18 mouse cellular contexts compared by ENCODE assay signal in genomic region chr12:30202763-30203162, GRCm38 (mm10).
DNase-seq lines count a peak whose midpoint lies in the region; ATAC-seq and TF ChIP-seq lines count a peak whose summit lies in the region.
"Had no signal": no experiment of that assay in that cellular context is flagged by ENCODE, and none has a peak within 500 bp of the region (broad histone marks: within the 10 kb centered on the region; RNA-seq: fewer than 3 reads in every experiment).

No protein-coding gene starts in this region.

- peak; percentile 51; the same call in 1 of the 2 replicates for ATAC-seq in limb, embryonic 13.5 days (ENCODE audit: low FRiP score, low read depth)
- peak; percentile 65 for ATAC-seq in limb, embryonic 14.5 days (ENCODE audit: low FRiP score, low read depth)
- ATAC-seq: activated CD4-positive, CD25-positive, alpha-beta regulatory T cell, adult 4 months; CD4-positive, CD25-positive, alpha-beta regulatory T cell, adult 4 months; Patski had no signal

- peaks cover 9% of the 10 kb centered on the region; the same call in 1 of the 2 replicates for H3K4me1 ChIP-seq in limb, embryonic 13.5 days
- no peaks in the 10 kb centered on the region for H3K4me1 ChIP-seq in limb, embryonic 10.5 days
- 0 out of 2 replicates have a peak, but pooled peaks cover 2% of the 10 kb centered on the region for H3K4me1 ChIP-seq in limb, embryonic 14.5 days (ENCODE audit: control insufficient read depth, insufficient read depth, low read length)

- no peaks in the 10 kb centered on the region for H3K36me3 ChIP-seq in limb, embryonic 13.5 days
- no peaks in the 10 kb centered on the region for H3K36me3 ChIP-seq in limb, embryonic 10.5 days
- no peaks in the 10 kb centered on the region for H3K36me3 ChIP-seq in limb, embryonic 14.5 days (ENCODE audit: control insufficient read depth, insufficient read depth, low read length)
- H3K36me3 ChIP-seq: G1E had no signal

- H3K4me2 ChIP-seq in limb, embryonic 13.5 days (replicated peaks), result no peak overlapping the region
- H3K4me2 ChIP-seq in limb, embryonic 14.5 days (replicated peaks; ENCODE audit: low read depth, low read length, severe bottlenecking), result no peak overlapping the region

- H3K9ac ChIP-seq in limb, embryonic 13.5 days, result no peak overlapping the region
- no peak overlapping the region for H3K9ac ChIP-seq in limb, embryonic 14.5 days (ENCODE audit: low read depth, low read length, severe bottlenecking)

- no peak for DNase-seq in limb, embryonic 10.5 days (ENCODE audit: low spot score)
- DNase-seq in limb, embryonic 14.5 days (ENCODE audit: low spot score), result peak; percentile 39
- DNase-seq in ovary, adult 18-20 months (ENCODE audit: low spot score), result no peak
- DNase-seq: adrenal gland, adult 2 months; adrenal gland, adult 8-10 months; adrenal gland, postnatal 10 days; adrenal gland, postnatal 14 days; adrenal gland, postnatal 25 days; B cell, adult 2 months; cerebellum, adult 11 months; cerebellum, adult 11-12 months; cerebellum, adult 18-20 months had no signal

- 45% methylated on average over 1 of the region's 1 CpGs for WGBS in limb, embryonic 13.5 days
- 95% methylated on average over 1 of the region's 1 CpGs for WGBS in limb, embryonic 10.5 days
- WGBS in limb, embryonic 14.5 days, result 25% methylated on average over 1 of the region's 1 CpGs

- peaks cover 24% of the 10 kb centered on the region; the same call in 1 of the 2 replicates for H3K27me3 ChIP-seq in limb, embryonic 13.5 days
- no peaks in the 10 kb centered on the region for H3K27me3 ChIP-seq in limb, embryonic 10.5 days (ENCODE audit: low read depth, poor library complexity, severe bottlenecking)
- no peaks in the 10 kb centered on the region for H3K27me3 ChIP-seq in limb, embryonic 14.5 days (ENCODE audit: control insufficient read depth, insufficient read depth, low read length)
- H3K27me3 ChIP-seq: CH12.LX had no signal

- H3K9me3 ChIP-seq in limb, embryonic 13.5 days, result no peaks in the 10 kb centered on the region
- H3K9me3 ChIP-seq in limb, embryonic 10.5 days (replicated peaks), result no peaks in the 10 kb centered on the region
- no peaks in the 10 kb centered on the region for H3K9me3 ChIP-seq in limb, embryonic 14.5 days (ENCODE audit: control insufficient read depth, low read length)

- H3K4me3 ChIP-seq in limb, embryonic 13.5 days, result no peak overlapping the region
- no peak overlapping the region for H3K4me3 ChIP-seq in limb, embryonic 10.5 days
- no peak overlapping the region for H3K4me3 ChIP-seq in limb, embryonic 14.5 days (replicated peaks; ENCODE audit: low read length)

- TF ChIP-seq POLR2A in limb, embryonic 14.5 days (IDR thresholded peaks at IDR 0.05; ENCODE audit: borderline replicate concordance, extremely low read depth, insufficient read depth, insufficient read length), result no peak

- no peak overlapping the region for H3K27ac ChIP-seq in limb, embryonic 13.5 days
- no peak overlapping the region for H3K27ac ChIP-seq in limb, embryonic 10.5 days
- no peak overlapping the region for H3K27ac ChIP-seq in limb, embryonic 14.5 days (replicated peaks; ENCODE audit: low read depth, low read length)
